Mouse (Mus musculus) embryonic facial prominence, embryonic 14.5 days (tissue): ENCODE results near the gene Sh3gl2. TPM values are rescaled to one million over a fixed set of nuclear protein-coding genes. Genes with fewer than 3 reads are reported as not detected.

Experiments used
- ATAC-seq: fragments of 200-750 bp; cut with Nextera tagmentation; 2 replicates; pipeline ENCODE4 v1.8.0; 2017; ENCODE audit warnings: low read depth, moderate number of reproducible peaks, moderate TSS enrichment
- DNase-seq: peaks from one replicate; pipeline ENCODE4 v3.0.0-alpha.2; 2015; ENCODE audit warnings: low spot score
- H3K27ac ChIP-seq: fragments of 300-500 bp; sonication (generic); replicated peaks from 2 replicates; pipeline ENCODE4 v1.5.1; 2014; ENCODE audit warnings: low read depth, mild to moderate bottlenecking, low read length, moderate library complexity
- H3K27me3 ChIP-seq: fragments of 300-500 bp; sonication (generic); replicated peaks from 2 replicates; pipeline ENCODE4 v1.6.1; 2014; ENCODE audit warnings: low read length; ENCODE audit not compliant: control insufficient read depth, insufficient read depth
- H3K36me3 ChIP-seq: fragments of 300-500 bp; sonication (generic); 2 replicates; pipeline ENCODE4 v1.6.1; 2014; ENCODE audit warnings: low read length, mixed read lengths; ENCODE audit not compliant: control insufficient read depth, insufficient read depth
- H3K4me1 ChIP-seq: fragments of 300-500 bp; sonication (generic); 2 replicates; pipeline ENCODE4 v1.6.1; 2014; ENCODE audit warnings: antibody characterized with exemption, low read length; ENCODE audit not compliant: control insufficient read depth, insufficient read depth
- H3K4me2 ChIP-seq: fragments of 300-500 bp; sonication (generic); 2 replicates; pipeline ENCODE4 v1.6.1; 2014; ENCODE audit warnings: low read depth, mild to moderate bottlenecking, low read length, moderate library complexity, mixed read lengths
- H3K4me3 ChIP-seq: fragments of 300-500 bp; sonication (generic); 2 replicates; pipeline ENCODE4 v1.5.1; 2014; ENCODE audit warnings: low read depth, mild to moderate bottlenecking, low read length
- H3K9ac ChIP-seq: fragments of 300-500 bp; sonication (generic); 2 replicates; pipeline ENCODE4 v1.6.1; 2014; ENCODE audit warnings: low read depth, mild to moderate bottlenecking, low read length, moderate library complexity, mixed read lengths
- H3K9me3 ChIP-seq: fragments of 300-500 bp; sonication (generic); 2 replicates; pipeline ENCODE4 v1.6.1; 2016; ENCODE audit warnings: low read length; ENCODE audit not compliant: control insufficient read depth
- WGBS: fragments of 180-500 bp; shearing (Covaris S2); extraction: QIAGEN DNeasy Blood & Tissue Kit; methylation state at CpG from one replicate; pipeline ENCODE4 v1.1.7; 2014; 5-methylcytosine and 5-hydroxymethylcytosine counted together
- polyA plus RNA-seq: library from polyadenylated mRNA; unstranded; fragments of >200 nt; fragmentation: Nextera tagmentation; extraction: Ambion mirVana; gene quantifications from 2 replicates; pipeline ENCODE4 v1.2.1, GENCODE M21; 2014

The Sh3gl2 gene
- polyA plus RNA-seq, 1 experiment from 2014 or later, result 7.0 TPM

GRCm38 (mm10) chr4:85362661-85363060, 157.7 kb downstream of the Sh3gl2 start:
- Histone ChIP-seq H3K4me3 (no peak overlapping the region), H3K27ac (no peak overlapping the region)
- DNase-seq, result peak; percentile 69

GRCm38 (mm10) chr4:85363205-85363604, 158.3 kb downstream of the Sh3gl2 start:
- no peaks in the 10 kb centered on the region for H3K27me3 ChIP-seq
- ATAC-seq (0 out of 2 replicates have a peak, but pooled peaks have one; percentile 62), DNase-seq (peak; percentile 15)
- no peak overlapping the region for H3K9ac ChIP-seq
- H3K36me3 ChIP-seq, result no peaks in the 10 kb centered on the region
- no peak overlapping the region for H3K4me2 ChIP-seq
- H3K4me1 ChIP-seq, result no peaks in the 10 kb centered on the region
- no peak overlapping the region for H3K27ac ChIP-seq
- 76% methylated on average over 4 of the region's 4 CpGs for WGBS
- H3K4me3 ChIP-seq, result no peak overlapping the region
- no peaks in the 10 kb centered on the region for H3K9me3 ChIP-seq

More at GRCm38 (mm10) chr4:85362661-85363060, 157.7 kb downstream of the Sh3gl2 start:
- Histone ChIP-seq H3K9me3 (no peaks in the 10 kb centered on the region), H3K9ac (no peak overlapping the region), H3K4me2 (no peak overlapping the region), H3K4me1 (no peaks in the 10 kb centered on the region), H3K36me3 (no peaks in the 10 kb centered on the region), H3K27me3 (no peaks in the 10 kb centered on the region)
- 62% methylated on average over 3 of the region's 3 CpGs for WGBS
- peak; percentile 71; the same call in 1 of the 2 replicates for ATAC-seq

GRCm38 (mm10) chr4:85371036-85371435, 166.1 kb downstream of the Sh3gl2 start:
- Histone ChIP-seq H3K4me1 (no peaks in the 10 kb centered on the region), H3K27ac (no peak overlapping the region), H3K9ac (no peak overlapping the region), H3K27me3 (no peaks in the 10 kb centered on the region), H3K9me3 (no peaks in the 10 kb centered on the region), H3K36me3 (no peaks in the 10 kb centered on the region), H3K4me2 (no peak overlapping the region), H3K4me3 (no peak overlapping the region)
- whole genome bisulfite sequencing, result 69% methylated on average over 6 of the region's 6 CpGs
- ATAC-seq (no peak), DNase-seq (no peak)

DNA sequence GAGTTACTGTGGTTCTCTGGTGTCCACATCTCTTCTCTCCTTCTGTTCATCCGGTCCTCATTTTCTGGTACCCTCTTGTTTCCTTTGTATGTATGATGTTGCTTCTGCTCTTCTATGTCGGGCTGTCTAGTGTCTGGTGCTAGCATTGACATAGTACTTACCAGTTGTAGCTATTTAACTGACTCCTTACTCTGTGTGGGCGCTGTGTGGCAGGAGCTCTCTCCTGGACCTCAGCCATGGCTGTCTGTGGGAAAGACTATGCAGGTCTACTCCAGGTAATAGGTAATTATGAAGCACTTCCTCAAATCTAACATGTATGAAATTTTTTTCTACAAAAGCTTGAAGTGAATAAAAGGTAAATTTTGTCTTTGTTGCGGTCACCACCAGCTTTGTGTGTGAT, 169.9 kb downstream of the Sh3gl2 start:
- 90% methylated on average over 4 of the region's 4 CpGs for WGBS
- H3K9me3 ChIP-seq, result no peaks in the 10 kb centered on the region
- no peak for ATAC-seq

GRCm38 (mm10) chr4:85376187-85376586, 171.3 kb downstream of the Sh3gl2 start:
- Histone ChIP-seq H3K4me2 (no peak overlapping the region), H3K27me3 (no peaks in the 10 kb centered on the region), H3K9me3 (no peaks in the 10 kb centered on the region), H3K9ac (no peak overlapping the region), H3K27ac (no peak overlapping the region), H3K4me3 (no peak overlapping the region), H3K4me1 (no peaks in the 10 kb centered on the region), H3K36me3 (no peaks in the 10 kb centered on the region)
- 84% methylated on average over 6 of the region's 6 CpGs for whole genome bisulfite sequencing
- no peak for ATAC-seq
- DNase-seq, result no peak

More for the DNA sequence above, 169.9 kb downstream of the Sh3gl2 start:
- no peaks in the 10 kb centered on the region for H3K4me1 ChIP-seq
- H3K36me3 ChIP-seq, result no peaks in the 10 kb centered on the region
- no peak overlapping the region for H3K4me2 ChIP-seq
- H3K27me3 ChIP-seq, result no peaks in the 10 kb centered on the region
- no peak overlapping the region for H3K27ac ChIP-seq
- no peak overlapping the region for H3K9ac ChIP-seq
- no peak overlapping the region for H3K4me3 ChIP-seq
- DNase-seq, result no peak

DNA sequence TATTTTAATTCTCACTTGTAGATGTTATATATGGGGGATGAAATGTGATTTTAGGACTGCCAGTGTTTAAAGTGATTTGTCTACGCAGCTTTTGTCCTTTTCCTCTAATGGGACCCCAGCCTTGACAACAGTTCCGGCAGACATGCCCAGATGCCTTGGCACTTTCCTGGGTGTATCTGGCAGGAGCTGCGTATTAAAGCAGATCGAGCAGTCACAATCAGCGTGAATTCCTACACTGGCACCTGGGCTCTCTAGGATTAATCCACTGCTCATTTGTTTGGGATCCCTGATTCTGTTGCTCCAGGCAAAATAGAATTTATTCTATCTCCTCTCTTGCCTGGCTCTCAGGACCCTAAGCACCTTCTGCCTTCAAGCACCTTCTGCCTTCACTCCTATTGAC, 171.7 kb downstream of the Sh3gl2 start:
- H3K9me3 ChIP-seq, result no peaks in the 10 kb centered on the region
- H3K27me3 ChIP-seq, result no peaks in the 10 kb centered on the region
- WGBS, result 91% methylated on average over 5 of the region's 5 CpGs
- H3K9ac ChIP-seq, result no peak overlapping the region
- ATAC-seq (no peak), DNase-seq (no peak)
- H3K27ac ChIP-seq, result no peak overlapping the region
- H3K4me2 ChIP-seq, result no peak overlapping the region
- no peaks in the 10 kb centered on the region for H3K4me1 ChIP-seq
- no peak overlapping the region for H3K4me3 ChIP-seq
- no peaks in the 10 kb centered on the region for H3K36me3 ChIP-seq

- Histone ChIP-seq H3K27me3 (no peaks in the 10 kb centered on the region), H3K27ac (no peak overlapping the region), H3K4me3 (no peak overlapping the region), H3K36me3 (no peaks in the 10 kb centered on the region), H3K4me2 (no peak overlapping the region), H3K9me3 (no peaks in the 10 kb centered on the region), H3K4me1 (no peaks in the 10 kb centered on the region), H3K9ac (no peak overlapping the region)
- ATAC-seq, result no peak
- WGBS, result 88% methylated on average over 5 of the region's 5 CpGs
- DNase-seq, result no peak
Observed at GRCm38 (mm10) chr4:85385241-85385640, 180.3 kb downstream of the Sh3gl2 start.

GRCm38 (mm10) chr4:85387676-85388075, 182.8 kb downstream of the Sh3gl2 start:
- no peak overlapping the region for H3K27ac ChIP-seq
- H3K9ac ChIP-seq, result no peak overlapping the region
- DNase-seq (no peak), ATAC-seq (no peak)
- H3K4me2 ChIP-seq, result no peak overlapping the region
- no peaks in the 10 kb centered on the region for H3K27me3 ChIP-seq
- H3K36me3 ChIP-seq, result no peaks in the 10 kb centered on the region
- no peaks in the 10 kb centered on the region for H3K9me3 ChIP-seq
- H3K4me3 ChIP-seq, result no peak overlapping the region
- no peaks in the 10 kb centered on the region for H3K4me1 ChIP-seq
- 96% methylated on average over 6 of the region's 6 CpGs for WGBS

DNA sequence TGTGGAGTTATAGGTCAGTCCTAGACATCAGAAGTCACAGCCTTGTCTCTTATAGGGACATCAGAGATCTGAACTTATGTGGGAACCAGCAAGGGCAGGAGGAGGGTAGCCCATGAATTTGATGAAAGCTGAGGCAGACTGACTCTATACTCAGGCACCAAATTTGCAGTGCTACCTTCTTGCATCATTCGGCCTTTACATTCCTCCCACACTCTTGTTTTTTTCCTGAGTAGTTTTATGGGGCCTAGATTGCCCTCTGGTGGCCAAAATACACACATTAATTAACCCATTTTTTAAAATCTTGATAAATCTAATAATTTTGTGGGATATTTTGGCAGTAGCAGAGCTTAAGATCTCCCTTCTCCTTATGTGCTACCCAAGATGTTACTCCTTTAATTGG, 186.9 kb downstream of the Sh3gl2 start:
- no peak overlapping the region for H3K9ac ChIP-seq
- H3K9me3 ChIP-seq, result no peaks in the 10 kb centered on the region
- no peaks in the 10 kb centered on the region for H3K36me3 ChIP-seq
- WGBS, result 26% methylated on average over 1 of the region's 1 CpGs
- H3K27ac ChIP-seq, result no peak overlapping the region
- no peak overlapping the region for H3K4me2 ChIP-seq
- H3K4me3 ChIP-seq, result no peak overlapping the region
- no peaks in the 10 kb centered on the region for H3K27me3 ChIP-seq
- no peaks in the 10 kb centered on the region for H3K4me1 ChIP-seq
- peak; percentile 27 for DNase-seq
- ATAC-seq, result no peak
